Mouse (Mus musculus) heart, adult 2 months (tissue): Measurements from ENCODE around the gene Inpp5b. TPM values are rescaled to one million over a fixed set of nuclear protein-coding genes. Genes with fewer than 3 reads are reported as not detected.

ENCODE experiments used
- DNase-seq, 2 experiments: peaks; one replicate each; pipeline ENCODE4 v3.0.0; 2021
- H3K27ac ChIP-seq: fragments of 200-600 bp; 2 replicates; pipeline ENCODE4 v1.8.1; 2022
- H3K27me3 ChIP-seq: fragments of 200-500 bp; 2 replicates; pipeline ENCODE4 v1.6.1; 2012; ENCODE audit warnings: mild to moderate bottlenecking, low read length, inconsistent platforms, mixed read lengths; ENCODE audit not compliant: control insufficient read depth, insufficient read depth
- H3K36me3 ChIP-seq: fragments of 200-500 bp; 2 replicates; pipeline ENCODE4 v1.6.1; 2012; ENCODE audit warnings: low read length, inconsistent platforms; ENCODE audit not compliant: control insufficient read depth, insufficient read depth
- H3K4me1 ChIP-seq: fragments of 200-500 bp; 2 replicates; pipeline ENCODE4 v1.6.1; 2011; ENCODE audit warnings: low read length; ENCODE audit not compliant: control insufficient read depth, insufficient read depth
- H3K4me3 ChIP-seq: fragments of 200-600 bp; 2 replicates; pipeline ENCODE4 v1.8.1; 2022
- H3K79me2 ChIP-seq: fragments of 200-500 bp; replicated peaks from 2 replicates; pipeline ENCODE4 v1.6.1; 2012; ENCODE audit warnings: mild to moderate bottlenecking, inconsistent platforms, low read length, moderate library complexity, mixed read lengths; ENCODE audit not compliant: control insufficient read depth, insufficient read depth
- H3K9ac ChIP-seq: fragments of 200-500 bp; 2 replicates; pipeline ENCODE4 v1.6.1; 2012; ENCODE audit warnings: low read depth, mild to moderate bottlenecking, control low read depth, inconsistent platforms, low read length, mixed read lengths
- CTCF ChIP-seq: fragments of 200-600 bp; IDR thresholded peaks from 2 replicates; pipeline ENCODE4 v1.8.1; 2022; ENCODE audit warnings: antibody characterized with exemption, mild to moderate bottlenecking, moderate library complexity
- EP300 ChIP-seq: fragments of 200-500 bp; IDR thresholded peaks from 2 replicates; pipeline ENCODE4 v1.6.1; 2011; ENCODE audit warnings: low read depth, low read length, control low read depth; ENCODE audit not compliant: insufficient read depth
- POLR2A ChIP-seq: fragments of 200-500 bp; IDR thresholded peaks from 2 replicates; pipeline ENCODE4 v1.6.1; 2011; ENCODE audit warnings: mild to moderate bottlenecking, low read depth, low read length, control low read depth; ENCODE audit not compliant: insufficient read depth
- WGBS: fragments of 180-500 bp; shearing (Covaris S2); methylation state at CpG from one replicate; pipeline ENCODE4 v1.1.7; 2018; 5-methylcytosine and 5-hydroxymethylcytosine counted together
- intact Hi-C: fragments of 180-260 bp; cut with DNase I; formaldehyde crosslinking; loops from one replicate; pipeline ENCODE4 v1.15.1; 2025
- long read RNA-seq: library from polyadenylated mRNA; stranded (forward); transcript quantifications from one replicate; pipeline ENCODE4 v2.0.0, GENCODE M21; 2021
- polyA plus RNA-seq: library from polyadenylated mRNA; depleted of rRNA; stranded (reverse); fragments of >200 nt; gene quantifications from 2 replicates; pipeline ENCODE4 v1.2.3, GENCODE M21; 2012; rRNA removed
- total RNA-seq, 2 experiments: library from RNA; stranded (reverse); gene quantifications; 2 replicates each; pipeline ENCODE4 v1.2.3; 2021

Inpp5b gene
- total RNA-seq (1 to 10 TPM; 8.0 to 8.2 TPM), polyA plus RNA-seq (17.8 and 29.8 TPM in 2 replicates)
- long read RNA-seq, partial matches to known transcripts: 5 of 11 reads
- long read RNA-seq, other reads (novel, unspliced or antisense): 4 of 11 reads

GRCm38 (mm10) chr4:124741376-124742343 lies at the start of gene Inpp5b:
TSS of gene Inpp5b (plus strand) at chr4:124741850.
- WGBS: 6% methylated on average over 25 of the region's 25 CpGs
- TF ChIP-seq EP300: no peak
- TF ChIP-seq CTCF: 0 out of 2 replicates have a peak, but pooled peaks have one; percentile 7
- peak; percentile 70 for TF ChIP-seq POLR2A
- H3K79me2 ChIP-seq: no peaks in the 10 kb centered on the region
- intact Hi-C loops: loop anchor here (2.0 to 5.0 kb wide), 2 partner anchors 49 to 106 kb away; partner anchors contain the start of gene Utp11
- no peaks in the 10 kb centered on the region for H3K27me3 ChIP-seq
- H3K4me1 ChIP-seq: peaks cover 2% of the 10 kb centered on the region; the same call in 1 of the 2 replicates
- peak within 1 kb of the TSS; percentile 88 for H3K9ac ChIP-seq
- no peaks in the 10 kb centered on the region for H3K36me3 ChIP-seq
- H3K27ac ChIP-seq: peak within 1 kb of the TSS; percentile 70
- DNase-seq: peak; percentile 87 to 89
- H3K4me3 ChIP-seq: peak within 1 kb of the TSS; percentile 52

GRCm38 (mm10) chr4:124692416-124692861 lies 49.2 kb upstream of the Inpp5b start:
- Histone ChIP-seq H3K9ac (no peak overlapping the region), H3K36me3 (peaks cover 7% of the 10 kb centered on the region), H3K27me3 (no peaks in the 10 kb centered on the region), H3K27ac (no peak overlapping the region), H3K4me1 (peaks cover 4% of the 10 kb centered on the region), H3K79me2 (0 out of 2 replicates have a peak, but pooled peaks cover 3% of the 10 kb centered on the region), H3K4me3 (peak overlapping the region; percentile 75)
- no peak for DNase-seq
- WGBS: 28% methylated on average over 3 of the region's 3 CpGs
- no peak for TF ChIP-seq CTCF
- no peak for TF ChIP-seq POLR2A
- no peak for TF ChIP-seq EP300
- intact Hi-C loops: loop anchor here (2.0 kb wide), 2 partner anchors 22 to 48 kb away; partner anchors contain the start of genes Inpp5b and Sf3a3

- whole genome bisulfite sequencing: under 1% methylated on average over 43 of the region's 43 CpGs
- peaks cover 4% of the 10 kb centered on the region for H3K4me1 ChIP-seq
- peak within 1 kb of the TSS; percentile 87 for H3K27ac ChIP-seq
- TF ChIP-seq POLR2A: peak; percentile 72
- no peak for TF ChIP-seq EP300
- peak within 1 kb of the TSS; percentile 75 for H3K4me3 ChIP-seq
- H3K79me2 ChIP-seq: 0 out of 2 replicates have a peak, but pooled peaks cover 3% of the 10 kb centered on the region
- intact Hi-C loops: loop anchor here (2.0 kb wide), 2 partner anchors 21 to 47 kb away; partner anchors contain the start of genes Inpp5b and Sf3a3
- peak; percentile 87 to 91 for DNase-seq
- H3K9ac ChIP-seq: peak within 1 kb of the TSS; percentile 81
- H3K36me3 ChIP-seq: peaks cover 4% of the 10 kb centered on the region
- no peaks in the 10 kb centered on the region for H3K27me3 ChIP-seq
Measured at GRCm38 (mm10) chr4:124693135-124693894, 48.3 kb upstream of the Inpp5b start, which contains the start of gene Utp11. TSS of gene Utp11 (minus strand) at chr4:124693600.

GRCm38 (mm10) chr4:124694572-124694971 lies 47.1 kb upstream of the Inpp5b start:
- H3K9ac ChIP-seq: no peak overlapping the region
- DNase-seq: no peak
- no peak for TF ChIP-seq EP300
- no peak for TF ChIP-seq CTCF
- TF ChIP-seq POLR2A: no peak
- H3K27ac ChIP-seq: no peak overlapping the region
- H3K79me2 ChIP-seq: 0 out of 2 replicates have a peak, but pooled peaks cover 1% of the 10 kb centered on the region
- intact Hi-C loops: no loop called here
- H3K27me3 ChIP-seq: no peaks in the 10 kb centered on the region
- H3K36me3 ChIP-seq: peaks cover 4% of the 10 kb centered on the region
- WGBS: 59% methylated on average over 2 of the region's 2 CpGs
- no peak overlapping the region for H3K4me3 ChIP-seq
- H3K4me1 ChIP-seq: peaks cover 4% of the 10 kb centered on the region

GRCm38 (mm10) chr4:124695786-124696516 lies 45.7 kb upstream of the Inpp5b start:
- peaks cover 2% of the 10 kb centered on the region for H3K4me1 ChIP-seq
- no peak for DNase-seq
- H3K4me3 ChIP-seq: no peak overlapping the region
- intact Hi-C loops: no loop called here
- peaks cover 4% of the 10 kb centered on the region for H3K36me3 ChIP-seq
- TF ChIP-seq EP300: no peak
- no peak for TF ChIP-seq POLR2A
- no peak for TF ChIP-seq CTCF
- H3K27ac ChIP-seq: no peak overlapping the region
- no peaks in the 10 kb centered on the region for H3K27me3 ChIP-seq
- 32% methylated on average over 18 of the region's 18 CpGs for WGBS
- H3K79me2 ChIP-seq: 0 out of 2 replicates have a peak, but pooled peaks cover 1% of the 10 kb centered on the region
- H3K9ac ChIP-seq: no peak overlapping the region
